Mouse (Mus musculus) embryonic facial prominence, embryonic 11.5 days (tissue): Measurements from ENCODE around the gene Olfr1200. TPM values are rescaled to one million over a fixed set of nuclear protein-coding genes. Genes with fewer than 3 reads are reported as not detected.

Source experiments
- polyA plus RNA-seq: library from polyadenylated mRNA; unstranded; fragments of >200 nt; fragmentation: Nextera tagmentation; extraction: Ambion mirVana; gene quantifications from 2 replicates; pipeline ENCODE4 v1.2.1, GENCODE M21; 2014

Gene Olfr1200
- polyA plus RNA-seq, 1 experiment from 2014 or later: not detected

Other genes starting within 250 kb of the Olfr1200 start
- not detected in 2 replicates for gene Olfr1188, start 213.6 kb downstream of the Olfr1200 start, polyA plus RNA-seq
- not detected in 2 replicates for gene Olfr1189, start 184.0 kb downstream of the Olfr1200 start, polyA plus RNA-seq
- gene Olfr1191-ps1, start 129.9 kb downstream of the Olfr1200 start, polyA plus RNA-seq: not detected in 2 replicates
- not detected in 2 replicates for gene Olfr1192-ps1, start 122.0 kb downstream of the Olfr1200 start, polyA plus RNA-seq
- not detected in 2 replicates for gene Olfr1193, start 94.9 kb downstream of the Olfr1200 start, polyA plus RNA-seq
- not detected in 2 replicates for gene Olfr1195, start 81.3 kb downstream of the Olfr1200 start, polyA plus RNA-seq
- not detected in 2 replicates for gene Olfr1196, start 65.9 kb downstream of the Olfr1200 start, polyA plus RNA-seq
- not detected in 2 replicates for gene Olfr1197, start 38.1 kb downstream of the Olfr1200 start, polyA plus RNA-seq
- not detected in 2 replicates for gene Olfr1198, start 19.1 kb downstream of the Olfr1200 start, polyA plus RNA-seq
- not detected in 2 replicates for gene Olfr1199, start 10.0 kb downstream of the Olfr1200 start, polyA plus RNA-seq
- gene Olfr1201, start 22.5 kb upstream of the Olfr1200 start, polyA plus RNA-seq: not detected in 2 replicates
- gene Olfr1202, start 44.0 kb upstream of the Olfr1200 start, polyA plus RNA-seq: not detected in 2 replicates
- not detected in 2 replicates for gene Olfr1205, start 59.2 kb upstream of the Olfr1200 start, polyA plus RNA-seq
- gene Olfr1204, start 78.8 kb upstream of the Olfr1200 start, polyA plus RNA-seq: not detected in 2 replicates
- gene Olfr1206, start 92.7 kb upstream of the Olfr1200 start, polyA plus RNA-seq: not detected in 2 replicates
- gene Olfr1208, start 131.8 kb upstream of the Olfr1200 start, polyA plus RNA-seq: not detected in 2 replicates
- gene Olfr1209, start 144.7 kb upstream of the Olfr1200 start, polyA plus RNA-seq: not detected in 2 replicates
- not detected in 2 replicates for gene Olfr1211, start 167.6 kb upstream of the Olfr1200 start, polyA plus RNA-seq
- not detected in 2 replicates for gene Olfr1212, start 183.5 kb upstream of the Olfr1200 start, polyA plus RNA-seq
- not detected in 2 replicates for gene Gm13762, start 209.8 kb upstream of the Olfr1200 start, polyA plus RNA-seq
- gene Olfr1214, start 222.2 kb upstream of the Olfr1200 start, polyA plus RNA-seq: not detected in 2 replicates
- not detected in 2 replicates for gene Olfr1215, start 236.5 kb upstream of the Olfr1200 start, polyA plus RNA-seq
- not detected in 2 replicates for gene Olfr1216, start 247.9 kb upstream of the Olfr1200 start, polyA plus RNA-seq